Mouse (Mus musculus): ENCODE results near the gene Creb3. TPM values are rescaled to one million over a fixed set of nuclear protein-coding genes. Genes with fewer than 3 reads are reported as not detected.
A peak's percentile ranks its signal among the peaks of the same experiment; 100 is the strongest.

The Creb3 gene
- polyA plus RNA-seq (2015; fragmentation: Nextera tagmentation; extraction: Ambion mirVana), result 85.6 and 89.2 TPM in 2 replicates

GRCm38 (mm10) chr4:43561997-43562768, at the start of gene Creb3, which contains the start of gene Tln1:
Gene Creb3 (plus strand): TSS chr4:43562332.
Gene Tln1 (minus strand): TSS chr4:43562691.
- TF ChIP-seq CTCF (IDR thresholded peaks at IDR 0.05; ENCODE audit: low read depth) (peak; percentile 28), EP300 (optimal IDR thresholded peaks at IDR 0.05) (no peak)
- ATAC-seq (ENCODE audit: low FRiP score, low TSS enrichment), result peak; percentile 92
- H3K4me1 ChIP-seq (replicated peaks; ENCODE audit: control insufficient read depth, insufficient read depth), result peaks cover 21% of the 10 kb centered on the region
- H3K4me3 ChIP-seq (ENCODE audit: low read depth, low read length), result peak within 1 kb of the TSS; percentile 88
- peaks cover 11% of the 10 kb centered on the region for H3K36me3 ChIP-seq (ENCODE audit: control insufficient read depth, insufficient read depth, low read length)
- H3K4me2 ChIP-seq (replicated peaks; ENCODE audit: low read depth), result peak within 1 kb of the TSS; percentile 60
- WGBS, result under 1% methylated on average over 59 of the region's 62 CpGs
- H3K27ac ChIP-seq (replicated peaks), result peak within 1 kb of the TSS; percentile 100
- H3K9ac ChIP-seq (ENCODE audit: low read length), result peak within 1 kb of the TSS; percentile 96
- DNase-seq (ENCODE audit: low spot score), result peak; percentile 96
- H3K9me3 ChIP-seq (ENCODE audit: control insufficient read depth, low read length), result no peaks in the 10 kb centered on the region
- H3K27me3 ChIP-seq (ENCODE audit: control insufficient read depth, insufficient read depth, low read length), result no peaks in the 10 kb centered on the region

- H3K27ac ChIP-seq (replicated peaks), result peak overlapping the region; percentile 56
- 52% methylated on average over 7 of the region's 7 CpGs for WGBS
- DNase-seq (ENCODE audit: low spot score) (no peak), ATAC-seq (ENCODE audit: low FRiP score, low TSS enrichment) (no peak)
- H3K4me3 ChIP-seq (ENCODE audit: low read depth, low read length), result no peak overlapping the region
- H3K4me2 ChIP-seq (replicated peaks; ENCODE audit: low read depth), result no peak overlapping the region
- H3K27me3 ChIP-seq (ENCODE audit: control insufficient read depth, insufficient read depth, low read length), result no peaks in the 10 kb centered on the region
- peaks cover 7% of the 10 kb centered on the region; the same call in 1 of the 2 replicates for H3K4me1 ChIP-seq (replicated peaks; ENCODE audit: control insufficient read depth, insufficient read depth)
- peaks cover 9% of the 10 kb centered on the region; the same call in 1 of the 2 replicates for H3K36me3 ChIP-seq (ENCODE audit: control insufficient read depth, insufficient read depth, low read length)
- TF ChIP-seq EP300 (optimal IDR thresholded peaks at IDR 0.05) (no peak), CTCF (IDR thresholded peaks at IDR 0.05; ENCODE audit: low read depth) (no peak)
- no peak overlapping the region for H3K9ac ChIP-seq (ENCODE audit: low read length)
- H3K9me3 ChIP-seq (ENCODE audit: control insufficient read depth, low read length), result no peaks in the 10 kb centered on the region
Observed at GRCm38 (mm10) chr4:43512653-43513052, 49.5 kb upstream of the Creb3 start.

- no peak for ATAC-seq (ENCODE audit: low FRiP score, low TSS enrichment)
- H3K27ac ChIP-seq (replicated peaks), result peak overlapping the region; percentile 49
- no peak overlapping the region for H3K4me2 ChIP-seq (replicated peaks; ENCODE audit: low read depth)
- WGBS, result 84% methylated on average over 4 of the region's 4 CpGs
- no peak overlapping the region for H3K4me3 ChIP-seq (ENCODE audit: low read depth, low read length)
- TF ChIP-seq CTCF (IDR thresholded peaks at IDR 0.05; ENCODE audit: low read depth), result no peak
- no peak for TF ChIP-seq EP300 (optimal IDR thresholded peaks at IDR 0.05)
- no peaks in the 10 kb centered on the region for H3K9me3 ChIP-seq (ENCODE audit: control insufficient read depth, low read length)
- H3K9ac ChIP-seq (ENCODE audit: low read length), result no peak overlapping the region
- H3K36me3 ChIP-seq (ENCODE audit: control insufficient read depth, insufficient read depth, low read length), result peaks cover 12% of the 10 kb centered on the region; the same call in 1 of the 2 replicates
- no peak for DNase-seq (ENCODE audit: low spot score)
- no peaks in the 10 kb centered on the region for H3K27me3 ChIP-seq (ENCODE audit: control insufficient read depth, insufficient read depth, low read length)
- H3K4me1 ChIP-seq (replicated peaks; ENCODE audit: control insufficient read depth, insufficient read depth), result peaks cover 7% of the 10 kb centered on the region; the same call in 1 of the 2 replicates
Observed at GRCm38 (mm10) chr4:43513300-43513699, 48.8 kb upstream of the Creb3 start.

GRCm38 (mm10) chr4:43513791-43514190, 48.3 kb upstream of the Creb3 start:
- Histone ChIP-seq H3K4me1 (replicated peaks; ENCODE audit: control insufficient read depth, insufficient read depth) (peaks cover 5% of the 10 kb centered on the region; the same call in 1 of the 2 replicates), H3K4me3 (ENCODE audit: low read depth, low read length) (no peak overlapping the region), H3K27ac (replicated peaks) (no peak overlapping the region; the same call in 1 of the 2 replicates), H3K4me2 (replicated peaks; ENCODE audit: low read depth) (no peak overlapping the region), H3K36me3 (ENCODE audit: control insufficient read depth, insufficient read depth, low read length) (peaks cover 12% of the 10 kb centered on the region; the same call in 1 of the 2 replicates), H3K27me3 (ENCODE audit: control insufficient read depth, insufficient read depth, low read length) (no peaks in the 10 kb centered on the region), H3K9ac (ENCODE audit: low read length) (no peak overlapping the region), H3K9me3 (ENCODE audit: control insufficient read depth, low read length) (no peaks in the 10 kb centered on the region)
- TF ChIP-seq CTCF (IDR thresholded peaks at IDR 0.05; ENCODE audit: low read depth) (no peak), EP300 (optimal IDR thresholded peaks at IDR 0.05) (no peak)
- ATAC-seq (ENCODE audit: low FRiP score, low TSS enrichment) (no peak), DNase-seq (ENCODE audit: low spot score) (no peak)
- 63% methylated on average over 4 of the region's 4 CpGs for WGBS

GRCm38 (mm10) chr4:43515764-43516708, 46.1 kb upstream of the Creb3 start:
- no peak for DNase-seq (ENCODE audit: low spot score)

More at GRCm38 (mm10) chr4:43515764-43516708, 46.1 kb upstream of the Creb3 start:
- peaks cover 12% of the 10 kb centered on the region; the same call in 1 of the 2 replicates for H3K36me3 ChIP-seq (ENCODE audit: control insufficient read depth, insufficient read depth, low read length)
- H3K27me3 ChIP-seq (ENCODE audit: control insufficient read depth, insufficient read depth, low read length), result no peaks in the 10 kb centered on the region
- WGBS, result 55% methylated on average over 11 of the region's 11 CpGs
- TF ChIP-seq CTCF (IDR thresholded peaks at IDR 0.05; ENCODE audit: low read depth) (no peak), EP300 (optimal IDR thresholded peaks at IDR 0.05) (no peak)
- no peaks in the 10 kb centered on the region for H3K9me3 ChIP-seq (ENCODE audit: control insufficient read depth, low read length)
- no peak overlapping the region for H3K4me2 ChIP-seq (replicated peaks; ENCODE audit: low read depth)
- peaks cover 2% of the 10 kb centered on the region; the same call in 1 of the 2 replicates for H3K4me1 ChIP-seq (replicated peaks; ENCODE audit: control insufficient read depth, insufficient read depth)
- 0 out of 2 replicates have a peak, but pooled peaks have one; percentile 21 for ATAC-seq (ENCODE audit: low FRiP score, low TSS enrichment)
- no peak overlapping the region; the same call in 1 of the 2 replicates for H3K9ac ChIP-seq (ENCODE audit: low read length)
- H3K4me3 ChIP-seq (ENCODE audit: low read depth, low read length), result no peak overlapping the region
- no peak overlapping the region; the same call in 1 of the 2 replicates for H3K27ac ChIP-seq (replicated peaks)

Measured in stomach, postnatal 0 days (tissue).